Mouse (Mus musculus): Measurements from ENCODE around the gene Ier3. TPM values are rescaled to one million over a fixed set of nuclear protein-coding genes. Genes with fewer than 3 reads are reported as not detected.
"Not testable (repeated sequence)": the region's sequence is repeated elsewhere in the genome, so short reads cannot be mapped to it uniquely, and the experiment has no call there.

Ier3 gene
- polyA plus RNA-seq, 1 experiment from 2014 or later: 38.6 TPM

DNA sequence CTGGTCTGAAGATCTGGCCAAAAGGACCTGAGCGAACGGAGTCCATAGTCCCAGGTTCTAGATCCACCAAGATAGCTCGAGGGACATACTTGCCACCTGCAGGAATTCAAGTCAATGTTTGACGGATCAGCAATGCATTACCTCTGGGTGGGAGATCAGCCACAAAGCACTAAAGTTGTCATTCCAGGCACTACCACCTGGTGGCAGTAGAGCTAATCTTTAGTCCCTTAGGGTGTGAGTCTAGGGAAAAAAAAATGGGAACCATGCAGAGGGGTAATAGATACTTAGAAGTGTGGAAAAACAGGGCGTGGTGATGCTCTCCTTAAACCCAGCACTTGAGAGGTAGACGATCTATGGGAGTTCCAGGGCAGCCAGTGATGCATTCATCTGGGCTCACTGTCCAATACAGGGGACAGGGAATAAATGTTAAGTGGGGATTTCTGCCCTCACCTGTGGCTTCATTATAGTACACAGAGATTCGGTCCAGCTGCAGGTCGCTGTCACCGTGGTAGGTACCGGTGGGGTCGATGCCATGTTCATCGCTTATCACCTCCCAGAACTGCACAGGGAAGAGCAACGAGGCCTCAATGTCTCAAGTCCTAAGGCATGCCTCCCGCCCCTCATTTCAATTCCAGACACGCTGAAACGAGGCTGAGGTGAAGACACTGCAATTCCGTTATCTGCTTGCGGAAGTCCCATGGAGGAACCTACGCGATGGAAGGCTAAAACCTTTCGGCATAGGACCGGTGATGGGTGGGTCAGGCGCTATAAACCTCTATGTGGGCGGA lies 14.9 kb downstream of the Ier3 start:
- H3K27ac ChIP-seq (ENCODE audit: poor library complexity, severe bottlenecking): peak overlapping the region; percentile 97
- peak overlapping the region; percentile 81 for H3K4me3 ChIP-seq
- ATAC-seq (ENCODE audit: insufficient number of reproducible peaks, low FRiP score): no peak
- H3K9ac ChIP-seq: peak overlapping the region; percentile 93
- H3K9me3 ChIP-seq (replicated peaks): no peaks in the 10 kb centered on the region
- peaks cover 54% of the 10 kb centered on the region for H3K36me3 ChIP-seq
- peaks cover 41% of the 10 kb centered on the region for H3K4me1 ChIP-seq (replicated peaks)
- H3K4me2 ChIP-seq: peak overlapping the region; percentile 91
- WGBS: 8% methylated on average over 24 of the region's 24 CpGs
- H3K27me3 ChIP-seq (replicated peaks): no peaks in the 10 kb centered on the region

DNA sequence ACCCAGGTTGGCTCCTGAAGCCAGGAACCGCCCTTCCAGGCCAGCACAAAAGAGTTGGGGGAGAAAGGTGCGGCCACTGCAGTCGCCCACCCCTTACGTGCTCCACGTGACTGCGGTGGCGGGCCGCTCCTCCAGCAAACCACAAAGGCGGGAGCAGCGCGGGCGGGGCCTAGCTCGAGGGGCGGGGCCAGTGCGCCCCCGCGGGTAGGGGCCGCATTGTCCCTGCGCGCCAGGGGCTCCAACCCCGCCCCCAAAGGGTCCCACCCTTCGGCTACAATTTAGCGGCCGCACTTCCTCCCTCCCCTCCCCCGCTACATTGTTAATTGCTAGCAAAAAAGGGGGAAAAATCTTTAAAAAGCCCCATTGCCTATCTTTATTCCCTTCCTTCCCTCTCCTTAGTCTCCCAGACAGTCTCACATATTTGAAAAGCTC lies 15.5 kb downstream of the Ier3 start:
- peak overlapping the region; percentile 81 for H3K4me3 ChIP-seq
- 1% methylated on average over 25 of the region's 25 CpGs for WGBS
- ATAC-seq (ENCODE audit: insufficient number of reproducible peaks, low FRiP score): peak; percentile 73

DNA sequence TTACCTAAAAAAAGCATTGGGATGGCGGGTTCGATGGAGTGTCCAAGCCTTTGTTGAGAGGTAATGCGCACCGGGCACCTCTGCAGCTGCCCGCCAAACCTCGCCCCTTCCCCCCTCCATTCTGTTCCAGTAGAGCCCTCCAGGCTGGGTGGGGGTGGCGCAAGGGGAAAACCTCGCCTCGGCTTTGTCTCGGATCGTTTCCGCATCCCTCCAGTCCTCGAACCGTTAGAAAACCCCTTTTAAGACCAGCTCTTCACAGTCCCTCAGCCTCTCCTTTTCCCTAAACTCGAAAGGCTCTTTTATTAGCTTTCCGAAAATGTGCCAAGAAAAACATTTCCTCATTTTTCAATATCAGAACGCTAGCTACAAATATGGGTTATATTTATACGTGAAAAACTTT lies 16.0 kb downstream of the Ier3 start:
- peak overlapping the region; percentile 97 for H3K27ac ChIP-seq (ENCODE audit: poor library complexity, severe bottlenecking)
- peaks cover 45% of the 10 kb centered on the region for H3K4me1 ChIP-seq (replicated peaks)
- no peaks in the 10 kb centered on the region for H3K27me3 ChIP-seq (replicated peaks)
- peak overlapping the region; percentile 93 for H3K9ac ChIP-seq
- H3K4me3 ChIP-seq: peak overlapping the region; percentile 81
- WGBS: 0% methylated on average over 18 of the region's 18 CpGs
- H3K9me3 ChIP-seq (replicated peaks): no peaks in the 10 kb centered on the region
- H3K4me2 ChIP-seq: peak overlapping the region; percentile 91
- no peak for ATAC-seq (ENCODE audit: insufficient number of reproducible peaks, low FRiP score)
- peaks cover 43% of the 10 kb centered on the region for H3K36me3 ChIP-seq

More for the DNA sequence above, 15.5 kb downstream of the Ier3 start:
- peak overlapping the region; percentile 93 for H3K9ac ChIP-seq
- no peaks in the 10 kb centered on the region for H3K9me3 ChIP-seq (replicated peaks)
- H3K27ac ChIP-seq (ENCODE audit: poor library complexity, severe bottlenecking): peak overlapping the region; percentile 97
- H3K4me2 ChIP-seq: peak overlapping the region; percentile 91
- H3K27me3 ChIP-seq (replicated peaks): no peaks in the 10 kb centered on the region
- peaks cover 42% of the 10 kb centered on the region for H3K4me1 ChIP-seq (replicated peaks)
- peaks cover 47% of the 10 kb centered on the region for H3K36me3 ChIP-seq

DNA sequence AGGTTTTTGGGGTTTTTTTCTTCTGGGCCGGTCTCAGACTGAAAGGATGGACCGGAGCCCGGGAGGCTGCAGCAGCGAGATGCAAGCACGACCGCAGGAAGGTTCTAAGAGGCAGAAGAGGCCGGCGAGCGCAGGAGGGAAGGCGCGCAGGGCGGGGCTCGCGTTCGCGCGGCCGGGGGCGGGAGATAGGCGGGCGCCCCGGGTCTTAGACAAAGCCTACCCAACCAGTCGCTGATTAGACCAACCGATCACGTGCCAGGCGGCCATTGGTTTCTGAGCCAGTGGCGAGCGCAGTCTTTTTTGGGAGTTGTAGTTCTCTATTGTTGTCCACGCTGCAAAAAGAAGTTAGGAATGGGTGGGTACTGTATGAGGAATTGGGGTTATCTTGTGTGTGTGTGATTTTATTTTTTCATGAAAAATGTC lies 16.6 kb downstream of the Ier3 start, which contains the start of gene Tubb5:
Tubb5 (minus strand) TSS at position 185 of the 423 bp plus-strand sequence.
- under 1% methylated on average over 29 of the region's 29 CpGs for WGBS
- peak; percentile 86 for ATAC-seq (ENCODE audit: insufficient number of reproducible peaks, low FRiP score)
- H3K4me1 ChIP-seq (replicated peaks): peaks cover 47% of the 10 kb centered on the region

DNA sequence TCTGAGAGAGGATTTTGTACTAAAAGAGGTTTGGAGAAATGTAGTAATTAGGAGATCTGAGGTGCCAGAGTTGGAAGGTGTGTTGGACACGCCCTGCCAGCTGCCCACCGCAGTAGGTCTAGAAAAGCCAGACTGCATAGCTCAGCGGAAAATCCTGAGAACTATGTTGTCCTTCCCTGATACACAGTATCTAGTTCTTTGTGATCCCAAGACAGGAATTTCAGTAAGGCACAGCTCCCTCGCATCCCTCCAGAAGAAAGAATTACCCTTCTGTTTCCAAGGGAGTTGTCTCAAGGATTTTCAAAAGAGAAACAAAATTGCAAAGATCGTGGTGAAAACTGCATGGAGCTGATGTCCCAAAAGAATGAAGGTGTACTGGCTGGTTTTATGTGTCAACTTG lies 17.1 kb downstream of the Ier3 start:
- Histone ChIP-seq H3K9ac (peak overlapping the region; percentile 60), H3K27me3 (replicated peaks) (no peaks in the 10 kb centered on the region), H3K27ac (ENCODE audit: poor library complexity, severe bottlenecking) (peak overlapping the region; percentile 97), H3K4me1 (replicated peaks) (peaks cover 44% of the 10 kb centered on the region), H3K9me3 (replicated peaks) (no peaks in the 10 kb centered on the region), H3K4me2 (peak overlapping the region; percentile 91), H3K4me3 (peak overlapping the region; percentile 81), H3K36me3 (peaks cover 34% of the 10 kb centered on the region)
- 1% methylated on average over 5 of the region's 5 CpGs for WGBS
- no peak for ATAC-seq (ENCODE audit: insufficient number of reproducible peaks, low FRiP score)

More for the DNA sequence above, 16.6 kb downstream of the Ier3 start, which contains the start of gene Tubb5:
- Histone ChIP-seq H3K36me3 (peaks cover 36% of the 10 kb centered on the region), H3K9me3 (replicated peaks) (no peaks in the 10 kb centered on the region), H3K4me3 (peak within 1 kb of the TSS; percentile 81), H3K27ac (ENCODE audit: poor library complexity, severe bottlenecking) (peak within 1 kb of the TSS; percentile 97), H3K9ac (peak within 1 kb of the TSS; percentile 93), H3K27me3 (replicated peaks) (no peaks in the 10 kb centered on the region), H3K4me2 (peak within 1 kb of the TSS; percentile 91)

GRCm38 (mm10) chr17:35839002-35839401 lies 17.5 kb downstream of the Ier3 start:
- H3K4me3 ChIP-seq: peak overlapping the region; percentile 81
- peak overlapping the region; percentile 97 for H3K27ac ChIP-seq (ENCODE audit: poor library complexity, severe bottlenecking)
- H3K27me3 ChIP-seq (replicated peaks); H3K9me3 ChIP-seq (replicated peaks); ATAC-seq (ENCODE audit: insufficient number of reproducible peaks, low FRiP score): not testable (repeated sequence)
- peaks cover 40% of the 10 kb centered on the region for H3K4me1 ChIP-seq (replicated peaks)
- H3K4me2 ChIP-seq: peak overlapping the region; percentile 91
- H3K36me3 ChIP-seq: peaks cover 30% of the 10 kb centered on the region
- H3K9ac ChIP-seq: peak overlapping the region; percentile 60
- 68% methylated on average over 3 of the region's 3 CpGs for WGBS

DNA sequence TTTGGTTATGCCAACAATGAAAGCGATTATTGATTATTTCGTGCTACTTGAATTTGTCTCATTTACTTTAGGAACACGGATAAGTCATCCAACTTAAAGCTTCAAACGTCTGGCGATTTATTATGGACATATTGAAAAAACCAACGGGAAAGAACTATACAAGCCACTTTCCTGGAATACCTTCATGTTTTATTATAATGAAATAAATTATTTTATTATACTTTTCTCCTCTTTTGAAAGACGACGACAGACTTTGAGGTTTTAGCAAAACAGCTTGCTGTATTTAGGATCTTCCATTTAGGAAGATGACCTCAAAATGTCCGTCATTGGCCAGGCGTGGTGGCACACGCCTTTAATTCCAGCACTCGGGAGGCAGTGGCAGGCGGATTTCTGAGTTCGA lies 19.1 kb downstream of the Ier3 start:
- no peak for ATAC-seq (ENCODE audit: insufficient number of reproducible peaks, low FRiP score)
- H3K4me3 ChIP-seq: peak overlapping the region; percentile 42
- peaks cover 27% of the 10 kb centered on the region for H3K36me3 ChIP-seq
- H3K9ac ChIP-seq: no peak overlapping the region
- 51% methylated on average over 14 of the region's 14 CpGs for WGBS
- H3K4me2 ChIP-seq: peak overlapping the region; percentile 78
- H3K4me1 ChIP-seq (replicated peaks): peaks cover 26% of the 10 kb centered on the region
- H3K27ac ChIP-seq (ENCODE audit: poor library complexity, severe bottlenecking): 0 out of 2 replicates have a peak overlapping the region, but pooled peaks have one; percentile 49
- H3K27me3 ChIP-seq (replicated peaks): no peaks in the 10 kb centered on the region
- H3K9me3 ChIP-seq (replicated peaks): no peaks in the 10 kb centered on the region

DNA sequence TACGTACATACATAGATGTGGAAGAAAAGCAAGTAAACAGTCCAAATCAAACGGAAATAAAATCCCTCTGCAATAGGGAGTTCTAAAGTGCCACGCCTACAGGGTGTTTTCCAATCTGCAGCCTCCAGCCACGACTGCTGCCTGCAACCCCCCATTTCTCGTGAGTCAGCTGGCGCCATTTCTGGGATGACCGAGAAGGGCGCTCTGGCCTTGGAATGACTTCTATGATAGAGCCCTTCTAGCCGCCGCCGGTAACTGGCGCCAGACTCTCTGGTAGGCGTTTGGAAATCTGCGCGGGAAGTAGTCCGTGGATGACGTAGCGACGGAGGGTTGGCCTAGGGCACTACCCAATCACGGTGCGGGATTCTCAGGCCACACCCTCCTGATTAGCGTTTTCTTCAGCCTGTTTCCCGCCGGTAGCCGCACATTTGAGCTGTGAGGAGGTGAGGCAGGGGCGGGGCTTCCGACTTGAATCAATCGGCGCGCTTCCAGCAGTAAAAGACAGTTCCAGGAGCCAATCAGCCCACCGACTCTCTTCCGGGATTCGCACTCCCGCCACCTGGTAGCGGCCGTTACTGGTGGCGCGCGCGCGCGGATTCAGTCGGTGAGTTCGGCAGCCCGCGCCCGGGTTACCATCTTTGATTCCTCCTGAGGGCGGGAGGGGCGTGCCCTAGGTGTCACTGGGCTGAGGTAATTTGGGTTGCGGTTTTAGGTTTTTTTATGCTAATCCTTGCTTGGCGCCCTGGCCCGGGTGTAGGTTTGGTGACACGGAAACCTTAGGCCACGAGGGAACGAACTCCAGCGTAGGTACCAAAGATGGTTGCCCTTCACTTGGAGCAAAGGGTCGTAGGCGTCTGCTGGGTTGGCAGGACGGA lies 19.8 kb downstream of the Ier3 start, which contains the start of gene Mdc1:
Mdc1 (plus strand) TSS at position 440 of the 875 bp plus-strand sequence.
- Histone ChIP-seq H3K4me1 (replicated peaks) (peaks cover 18% of the 10 kb centered on the region), H3K27me3 (replicated peaks) (no peaks in the 10 kb centered on the region), H3K4me3 (peak within 1 kb of the TSS; percentile 54), H3K36me3 (peaks cover 27% of the 10 kb centered on the region), H3K9me3 (replicated peaks) (no peaks in the 10 kb centered on the region), H3K27ac (ENCODE audit: poor library complexity, severe bottlenecking) (peak within 1 kb of the TSS; percentile 78), H3K4me2 (peak within 1 kb of the TSS; percentile 78), H3K9ac (peak within 1 kb of the TSS; percentile 67)
- peak; percentile 90 for ATAC-seq (ENCODE audit: insufficient number of reproducible peaks, low FRiP score)
- WGBS: under 1% methylated on average over 59 of the region's 59 CpGs

DNA sequence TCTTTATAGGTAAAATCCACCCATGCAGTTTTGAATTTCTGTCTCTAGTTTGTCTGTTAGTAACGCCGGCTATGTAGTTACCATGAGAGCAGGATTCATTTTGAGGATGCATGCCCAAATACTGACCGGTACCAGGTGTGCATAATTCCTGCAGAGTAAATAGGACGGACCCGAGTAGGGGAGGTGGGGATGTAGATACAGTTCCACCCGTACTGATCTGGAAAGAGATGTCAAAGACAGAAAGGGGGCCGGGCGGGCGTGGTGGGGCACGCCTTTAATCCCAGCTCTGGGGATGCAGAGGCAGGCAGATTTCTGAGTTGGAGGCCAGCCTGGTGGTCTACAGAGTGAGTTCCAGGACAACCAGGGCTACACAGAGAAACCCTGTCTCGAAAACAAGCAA lies 20.5 kb downstream of the Ier3 start:
- Histone ChIP-seq H3K27me3 (replicated peaks) (no peaks in the 10 kb centered on the region), H3K36me3 (peaks cover 30% of the 10 kb centered on the region), H3K4me2 (peak overlapping the region; percentile 78), H3K9ac (peak overlapping the region; percentile 67), H3K27ac (ENCODE audit: poor library complexity, severe bottlenecking) (peak overlapping the region; percentile 78), H3K4me1 (replicated peaks) (peaks cover 18% of the 10 kb centered on the region), H3K9me3 (replicated peaks) (no peaks in the 10 kb centered on the region), H3K4me3 (peak overlapping the region; percentile 54)
- no peak for ATAC-seq (ENCODE audit: insufficient number of reproducible peaks, low FRiP score)
- 17% methylated on average over 11 of the region's 11 CpGs for WGBS

GRCm38 (mm10) chr17:35843514-35843913 lies 22.0 kb downstream of the Ier3 start:
- WGBS: 98% methylated on average over 3 of the region's 3 CpGs
- H3K27ac ChIP-seq (ENCODE audit: poor library complexity, severe bottlenecking): no peak overlapping the region
- no peaks in the 10 kb centered on the region for H3K27me3 ChIP-seq (replicated peaks)
- peaks cover 45% of the 10 kb centered on the region for H3K36me3 ChIP-seq
- H3K9me3 ChIP-seq (replicated peaks): no peaks in the 10 kb centered on the region
- no peak overlapping the region for H3K4me2 ChIP-seq
- H3K4me1 ChIP-seq (replicated peaks): peaks cover 18% of the 10 kb centered on the region
- H3K4me3 ChIP-seq: no peak overlapping the region
- no peak overlapping the region for H3K9ac ChIP-seq
- ATAC-seq (ENCODE audit: insufficient number of reproducible peaks, low FRiP score): no peak

- no peaks in the 10 kb centered on the region for H3K9me3 ChIP-seq (replicated peaks)
- peaks cover 88% of the 10 kb centered on the region for H3K36me3 ChIP-seq
- no peak overlapping the region for H3K9ac ChIP-seq
- WGBS: 57% methylated on average over 1 of the region's 1 CpGs
- ATAC-seq (ENCODE audit: insufficient number of reproducible peaks, low FRiP score): no peak
- no peak overlapping the region for H3K4me3 ChIP-seq
- no peaks in the 10 kb centered on the region for H3K27me3 ChIP-seq (replicated peaks)
- no peak overlapping the region for H3K27ac ChIP-seq (ENCODE audit: poor library complexity, severe bottlenecking)
- no peak overlapping the region for H3K4me2 ChIP-seq
- peaks cover 1% of the 10 kb centered on the region; the same call in 1 of the 2 replicates for H3K4me1 ChIP-seq (replicated peaks)
Measured at GRCm38 (mm10) chr17:35848112-35848511, 26.6 kb downstream of the Ier3 start.

Measured in heart, embryonic 12.5 days (tissue).